Mouse (Mus musculus) adrenal gland, adult 18-20 months (tissue): ENCODE results near the gene Pcnx2. TPM values are rescaled to one million over a fixed set of nuclear protein-coding genes. Genes with fewer than 3 reads are reported as not detected.

Experiments
- DNase-seq, 2 experiments: peaks; one replicate each; pipeline ENCODE4 v3.0.0; 2021 to 2022; ENCODE audit warnings: low spot score in 2 of 2
- total RNA-seq, 2 experiments: library from RNA; stranded (reverse); gene quantifications; 1 replicate in 1 of 2; 2 replicates in 1 of 2; pipeline ENCODE4 v1.2.3; 2021

The Pcnx2 gene
- total RNA-seq, 2 experiments from 2014 or later: 0.51 to 0.60 TPM

DNA sequence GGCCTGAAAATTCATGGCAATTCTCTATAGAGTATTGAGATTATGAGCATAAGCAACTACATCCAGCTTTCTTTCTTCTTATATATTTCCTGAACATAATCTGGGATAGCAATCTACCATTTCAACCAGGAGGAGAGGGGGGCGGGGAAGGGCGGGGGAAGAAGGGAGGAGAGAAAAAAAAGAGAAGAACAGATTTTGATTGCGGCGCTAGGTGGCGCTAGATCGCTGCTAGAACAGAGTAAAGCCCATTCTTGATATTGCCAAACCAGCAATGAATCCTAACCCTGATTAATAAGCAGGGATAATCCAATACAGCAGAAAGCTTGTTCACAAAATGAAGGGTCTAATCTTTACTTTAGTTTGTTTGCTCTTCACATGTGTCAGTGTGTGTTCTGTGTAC is 782 bp upstream of the Pcnx2 start:
- peak in 1 of 2 experiments; percentile 52 for DNase-seq

DNA sequence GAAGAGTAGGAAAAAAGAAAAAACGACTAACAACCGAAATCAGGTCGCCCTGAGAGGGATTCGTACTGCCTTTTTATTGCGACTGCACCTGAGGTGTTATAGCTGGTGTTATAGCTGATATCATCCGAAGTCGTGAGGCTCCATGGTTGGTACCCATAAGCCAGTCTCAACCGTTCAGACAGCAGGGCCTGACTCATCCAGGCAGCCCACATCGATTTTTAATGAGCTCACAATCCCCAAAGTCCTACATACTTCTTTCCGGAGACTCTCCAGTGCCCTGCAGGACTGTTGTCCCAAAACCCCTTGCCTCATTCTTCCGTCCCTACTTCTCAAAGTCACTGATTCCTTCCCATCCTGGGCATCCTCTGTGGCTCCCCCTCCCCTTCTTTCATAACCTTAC is 729 bp downstream of the Pcnx2 start:
- no peak for DNase-seq

DNA sequence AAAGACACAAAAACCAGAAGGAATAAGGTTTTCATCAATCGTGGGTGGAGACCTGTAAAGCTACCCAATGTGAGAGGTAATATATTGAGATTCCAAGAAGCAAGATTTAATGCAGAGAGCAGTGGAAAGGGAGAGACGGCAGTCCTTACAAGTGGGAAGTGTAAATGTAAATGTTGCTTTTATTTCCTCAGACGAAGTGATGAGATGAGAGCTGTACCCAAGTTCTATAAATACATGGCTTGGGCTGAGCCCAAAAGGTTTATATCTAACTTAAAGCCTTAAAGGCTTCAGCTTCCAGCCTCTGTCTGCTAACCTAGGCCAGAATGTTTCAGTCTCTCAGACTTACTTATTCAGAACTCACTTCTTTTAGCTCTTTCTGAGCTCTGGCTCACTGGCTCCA is 8.2 kb downstream of the Pcnx2 start:
- DNase-seq: no peak

DNA sequence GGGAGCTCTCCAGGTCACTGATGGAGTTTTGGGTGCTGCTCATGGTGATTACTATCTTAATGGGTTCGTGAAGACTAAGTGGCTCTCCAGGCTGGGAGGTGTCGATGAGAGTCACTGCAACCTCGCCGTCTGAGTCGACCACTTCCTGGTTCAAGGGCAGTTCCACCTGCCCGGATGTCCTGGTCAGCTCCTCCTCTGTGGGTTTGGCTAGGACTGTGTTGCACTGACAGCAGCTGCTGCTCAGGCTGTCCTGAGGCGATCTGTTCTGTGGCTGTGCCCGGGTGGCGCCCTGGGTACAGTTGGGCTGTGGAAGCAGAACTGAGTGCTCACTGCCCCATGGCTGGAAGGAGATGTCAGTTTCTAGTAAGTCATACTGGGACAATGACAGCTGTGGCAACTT is 10.6 kb downstream of the Pcnx2 start:
- no peak for DNase-seq

GRCm38 (mm10) chr8:125880447-125880846 is 17.7 kb downstream of the Pcnx2 start:
- DNase-seq: no peak

- DNase-seq: no peak
These were observed 24.9 kb downstream of the Pcnx2 start for GRCm38 (mm10) chr8:125873250-125873534.

DNA sequence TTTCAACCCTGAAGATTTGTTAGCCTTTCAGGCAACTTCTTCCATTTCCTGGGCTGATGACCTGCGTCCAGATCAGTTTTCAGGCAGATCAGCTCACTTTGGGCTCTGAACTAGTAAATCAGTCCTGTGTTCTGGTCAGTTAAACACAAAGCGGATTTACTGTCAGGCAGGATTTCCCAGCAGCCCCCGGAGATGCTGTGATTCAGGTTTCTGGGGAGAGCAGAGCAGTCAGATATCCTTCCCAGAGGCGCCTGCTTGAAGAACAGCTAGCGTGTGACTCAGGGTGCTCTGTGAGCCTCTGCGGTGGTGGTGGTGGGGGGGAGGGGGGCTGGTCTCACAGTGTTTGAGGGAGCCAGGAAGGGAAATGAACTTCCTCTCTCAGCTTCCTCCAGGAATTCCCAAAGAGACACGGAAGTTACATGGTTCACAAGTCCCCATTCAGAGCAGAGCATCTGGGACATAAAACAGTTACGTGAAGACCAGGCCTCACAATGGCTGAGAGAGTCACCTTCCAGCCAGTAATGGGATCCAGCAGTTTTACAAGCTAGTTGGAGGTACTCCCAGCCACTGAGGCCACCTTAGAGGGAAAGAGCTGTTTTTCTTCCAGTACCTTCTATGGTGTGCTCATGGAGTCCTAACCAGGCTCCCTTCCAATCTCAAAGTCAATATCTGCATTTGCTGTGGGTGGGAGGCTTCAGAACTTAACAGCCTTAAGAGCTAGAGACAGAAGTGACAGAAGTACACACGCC is 25.4 kb downstream of the Pcnx2 start:
- no peak for DNase-seq

- peak; percentile 72 to 73 for DNase-seq
These were observed 27.2 kb downstream of the Pcnx2 start for GRCm38 (mm10) chr8:125870821-125871321.

DNA sequence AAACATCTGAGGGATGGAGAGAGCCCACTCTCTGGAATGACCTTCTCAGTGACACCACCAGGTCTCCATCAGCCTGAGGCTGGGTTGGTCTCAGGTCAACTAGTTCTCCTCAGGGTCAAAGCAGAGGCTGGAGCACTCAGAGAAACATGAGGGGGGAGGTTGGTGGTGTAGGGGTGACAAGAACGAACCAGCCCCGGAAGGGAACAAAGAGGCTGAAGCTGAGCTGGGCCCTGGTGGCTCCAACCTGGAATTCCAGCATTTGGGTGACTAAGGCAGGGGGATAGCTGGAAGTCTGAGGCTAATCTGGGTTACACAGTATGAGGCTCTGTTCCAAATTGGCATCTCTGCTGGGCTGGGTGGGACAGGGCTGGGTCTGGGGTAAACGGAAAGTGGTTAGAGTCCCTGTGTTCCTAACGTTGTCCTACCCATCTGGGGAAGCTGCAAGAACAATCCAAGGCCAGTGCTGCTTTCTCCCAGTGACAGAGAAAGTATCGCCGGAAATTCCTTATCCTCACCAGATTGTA is 27.9 kb downstream of the Pcnx2 start:
- no peak for DNase-seq

- DNase-seq: no peak
These were observed 28.4 kb downstream of the Pcnx2 start for GRCm38 (mm10) chr8:125869739-125870138.

DNA sequence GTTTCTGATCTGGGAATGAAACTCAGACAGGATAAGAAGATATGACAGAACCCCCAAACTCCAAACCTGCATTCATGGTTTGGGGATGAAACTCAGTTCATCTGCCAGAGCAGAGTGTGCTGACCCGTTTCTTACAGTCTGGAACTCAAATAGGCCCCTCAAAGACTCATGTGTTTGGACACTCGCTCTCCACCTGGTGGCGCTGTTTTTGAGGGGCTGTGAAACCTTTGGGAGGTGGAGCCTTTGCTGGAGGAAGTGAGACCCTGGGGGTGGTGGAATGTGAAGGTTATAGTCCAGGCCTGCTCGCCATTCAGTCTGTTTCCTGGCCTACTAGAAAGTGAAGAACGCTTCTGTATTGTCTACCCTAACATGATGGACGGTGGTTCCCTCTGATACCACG is 29.6 kb downstream of the Pcnx2 start:
- DNase-seq: no peak

- DNase-seq: no peak
These were observed 32.0 kb downstream of the Pcnx2 start for GRCm38 (mm10) chr8:125866125-125866524.

GRCm38 (mm10) chr8:125857251-125857650 is 40.9 kb downstream of the Pcnx2 start:
- DNase-seq: no peak

GRCm38 (mm10) chr8:125856160-125856559 is 42.0 kb downstream of the Pcnx2 start:
- no peak for DNase-seq

- no peak for DNase-seq
These were observed 43.7 kb downstream of the Pcnx2 start for GRCm38 (mm10) chr8:125854379-125854778.

- no peak for DNase-seq
These were observed 44.8 kb downstream of the Pcnx2 start for GRCm38 (mm10) chr8:125853300-125853699.

DNA sequence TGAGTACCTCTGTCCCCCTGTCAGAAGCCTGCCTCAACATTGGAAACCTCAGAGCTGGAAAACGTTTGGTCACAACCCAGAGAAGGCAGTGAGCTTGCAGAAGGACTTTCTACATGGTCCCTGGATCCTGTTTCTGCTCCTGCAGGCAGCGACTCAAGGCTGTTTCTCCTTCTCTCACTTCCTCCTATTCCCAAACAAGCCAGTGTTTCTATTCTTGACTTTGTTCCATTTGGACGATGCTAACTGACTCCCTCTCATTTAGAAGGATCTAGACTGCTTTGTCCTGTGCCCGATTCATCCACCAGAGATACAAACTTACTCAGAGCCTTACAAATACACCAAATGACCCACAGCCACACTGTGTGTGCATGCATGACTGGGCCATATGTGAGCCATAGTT is 48.9 kb downstream of the Pcnx2 start:
- DNase-seq: no peak

DNA sequence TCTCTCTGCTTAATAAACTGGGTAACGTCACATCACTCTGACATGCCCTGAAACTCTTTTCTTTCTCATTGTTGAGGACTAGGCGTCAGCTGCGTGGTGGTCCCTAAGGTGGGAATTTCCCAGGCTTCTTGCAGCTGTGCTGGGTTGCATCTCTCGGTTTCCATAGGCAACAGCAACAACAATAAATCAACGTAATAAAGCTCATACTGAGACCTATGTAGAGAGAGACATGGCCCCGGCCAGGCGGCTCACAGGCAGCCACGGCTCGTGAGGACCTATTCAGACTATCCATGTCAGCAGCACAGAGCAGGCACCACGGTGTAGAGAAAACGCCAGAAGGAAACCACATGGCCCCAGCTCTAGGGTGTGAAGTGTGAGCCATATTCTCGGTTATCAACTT is 50.3 kb downstream of the Pcnx2 start:
- DNase-seq: no peak

- no peak for DNase-seq
These were observed 52.8 kb downstream of the Pcnx2 start for GRCm38 (mm10) chr8:125845281-125845680.

GRCm38 (mm10) chr8:125843122-125843836 is 54.8 kb downstream of the Pcnx2 start:
- no peak for DNase-seq

DNA sequence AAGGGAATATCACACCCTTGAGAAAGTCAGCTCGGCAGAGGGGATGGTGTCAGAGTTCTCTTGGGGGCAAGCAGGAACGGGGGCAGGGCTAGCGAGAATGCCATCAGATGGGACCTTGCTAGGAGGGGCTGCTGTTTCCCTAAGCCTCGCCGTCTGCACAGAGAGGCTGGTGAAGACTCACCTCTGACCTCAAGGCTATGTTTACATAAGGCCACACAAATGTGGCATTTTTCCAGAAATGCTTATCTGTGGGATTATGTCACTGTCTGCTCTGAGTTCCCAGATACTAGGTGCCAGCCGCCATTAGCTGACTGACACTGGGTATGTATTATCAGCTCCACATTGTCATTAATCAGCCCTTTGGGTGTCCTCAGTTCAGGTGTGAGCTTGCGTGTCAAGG is 56.0 kb downstream of the Pcnx2 start:
- no peak for DNase-seq

- no peak for DNase-seq
These were observed 73.4 kb downstream of the Pcnx2 start for GRCm38 (mm10) chr8:125824688-125825087.
